Mouse (Mus musculus): ENCODE measurements around the gene Adh7.

The Adh7 gene

GRCm38 (mm10) chr3:138224363-138224954, 6.9 kb downstream of the Adh7 start:
- DNase-seq (ENCODE audit: low spot score) = no peak

- no peak for DNase-seq (ENCODE audit: low spot score)
These were observed 7.8 kb downstream of the Adh7 start for GRCm38 (mm10) chr3:138225331-138225730.

DNA sequence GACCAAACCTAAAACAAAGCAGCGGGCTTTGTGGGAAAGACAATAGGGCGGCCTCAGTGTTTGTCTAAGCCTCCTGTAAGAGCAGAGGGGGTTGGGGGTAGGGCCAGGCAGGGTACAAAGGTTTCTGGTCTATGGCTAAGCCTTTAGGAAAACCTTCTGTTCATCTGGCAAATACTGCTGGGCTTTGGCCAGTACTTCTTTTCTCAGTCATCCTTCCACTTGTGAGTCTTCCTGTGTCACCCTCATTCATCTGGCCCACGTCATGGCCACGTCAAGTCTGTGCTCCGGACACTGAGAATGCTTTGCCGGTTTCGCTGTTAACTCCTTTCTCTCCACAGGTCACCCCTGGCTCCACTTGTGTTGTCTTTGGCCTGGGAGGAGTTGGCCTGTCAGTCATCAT, 8.3 kb downstream of the Adh7 start:
- DNase-seq (ENCODE audit: low spot score) = no peak

GRCm38 (mm10) chr3:138226476-138226875, 8.9 kb downstream of the Adh7 start:
- no peak for DNase-seq (ENCODE audit: low spot score)

- no peak for DNase-seq (ENCODE audit: low spot score)
These were observed 9.5 kb downstream of the Adh7 start for GRCm38 (mm10) chr3:138227082-138227481.

DNA sequence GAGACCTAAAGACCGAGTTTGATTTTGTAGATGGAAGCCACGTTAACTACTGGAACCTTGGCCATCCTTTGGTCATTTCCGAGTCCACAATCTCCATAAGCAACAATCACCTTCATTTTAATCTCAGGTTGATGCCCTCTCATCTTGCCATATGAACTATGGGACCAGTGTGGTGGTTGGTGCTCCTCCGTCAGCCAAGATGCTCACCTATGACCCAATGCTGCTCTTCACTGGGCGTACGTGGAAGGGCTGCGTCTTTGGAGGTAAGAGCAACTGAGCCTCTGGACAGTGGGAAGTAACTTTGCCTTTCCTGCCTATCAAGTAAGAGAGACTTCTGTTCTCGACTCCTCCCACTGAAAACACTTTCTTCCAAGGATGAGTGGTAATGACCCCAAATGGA, 10.2 kb downstream of the Adh7 start:
- DNase-seq (ENCODE audit: low spot score) = no peak

- DNase-seq (ENCODE audit: low spot score) = no peak
These were observed 11.9 kb downstream of the Adh7 start for GRCm38 (mm10) chr3:138229448-138229847.

GRCm38 (mm10) chr3:138230266-138230665, 12.7 kb downstream of the Adh7 start:
- DNase-seq (ENCODE audit: low spot score) = no peak

DNA sequence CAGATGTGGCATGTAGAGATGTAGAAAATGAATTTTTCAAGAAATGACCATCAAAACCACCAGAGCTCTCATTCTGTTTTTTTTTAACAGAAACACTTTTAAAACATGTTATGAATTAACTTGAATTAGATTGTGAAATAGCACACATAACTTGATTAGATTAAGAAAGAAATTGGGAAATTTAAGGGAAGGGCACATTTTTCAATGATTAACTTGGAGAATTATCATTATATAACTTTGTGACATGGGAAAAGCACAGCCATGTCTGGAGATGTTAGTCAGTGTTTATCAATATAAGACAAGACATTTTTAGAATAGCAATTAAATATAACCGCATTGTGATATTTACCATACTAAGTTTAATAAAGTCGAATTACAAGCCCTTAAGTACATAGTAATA, 14.0 kb downstream of the Adh7 start:
- no peak for DNase-seq (ENCODE audit: low spot score)

DNA sequence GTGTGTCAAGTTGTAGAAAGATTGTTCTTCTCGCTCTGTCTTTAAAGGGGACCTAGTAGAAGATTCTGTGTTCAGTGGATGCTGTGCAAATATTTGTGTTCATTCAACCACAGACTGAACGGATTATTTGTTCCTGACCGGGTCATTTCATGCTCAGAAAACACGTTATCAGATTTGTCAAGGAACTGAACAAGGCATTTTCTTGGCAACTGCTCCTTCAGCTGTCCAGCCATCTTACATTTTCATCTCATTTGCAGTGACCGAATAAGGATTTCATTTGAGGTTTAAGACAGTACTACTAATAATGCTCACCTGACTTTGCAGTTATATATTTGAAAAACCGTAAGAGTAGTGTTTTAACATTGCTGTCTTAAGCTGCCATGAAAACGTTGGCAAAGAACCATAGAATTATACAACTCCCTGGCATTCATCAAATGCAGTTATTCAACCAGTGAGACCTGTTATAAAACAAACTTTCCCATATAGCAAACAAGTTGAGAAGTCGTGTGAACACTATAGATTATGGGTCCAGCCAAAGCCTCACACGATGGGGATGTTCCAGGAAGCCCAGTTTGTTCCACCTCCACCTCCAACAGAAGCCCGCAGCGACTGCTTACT, 19.1 kb downstream of the Adh7 start:
- DNase-seq (ENCODE audit: low spot score) = no peak

GRCm38 (mm10) chr3:138238046-138238445, 20.5 kb downstream of the Adh7 start:
- DNase-seq (ENCODE audit: low spot score) = no peak

DNA sequence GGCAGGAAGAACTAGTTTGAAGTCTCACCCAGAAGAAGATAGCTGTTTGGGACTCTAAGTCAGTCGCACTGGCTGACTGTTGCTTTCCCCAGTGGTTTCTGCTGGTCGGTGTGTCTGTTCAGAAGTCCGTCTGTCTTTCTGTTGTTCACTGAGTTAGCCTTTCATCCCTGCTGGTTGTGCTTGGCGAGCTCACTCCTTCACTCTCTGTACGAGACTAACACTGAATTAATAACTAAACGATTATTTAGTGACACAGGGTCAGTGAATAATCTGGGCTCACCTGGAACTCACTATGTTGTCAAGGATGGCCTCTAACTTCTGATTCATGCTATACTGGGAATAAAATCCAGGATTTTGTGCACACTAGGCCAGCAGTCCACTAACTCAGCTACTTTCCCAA, 21.9 kb downstream of the Adh7 start:
- DNase-seq (ENCODE audit: low spot score) = no peak

DNA sequence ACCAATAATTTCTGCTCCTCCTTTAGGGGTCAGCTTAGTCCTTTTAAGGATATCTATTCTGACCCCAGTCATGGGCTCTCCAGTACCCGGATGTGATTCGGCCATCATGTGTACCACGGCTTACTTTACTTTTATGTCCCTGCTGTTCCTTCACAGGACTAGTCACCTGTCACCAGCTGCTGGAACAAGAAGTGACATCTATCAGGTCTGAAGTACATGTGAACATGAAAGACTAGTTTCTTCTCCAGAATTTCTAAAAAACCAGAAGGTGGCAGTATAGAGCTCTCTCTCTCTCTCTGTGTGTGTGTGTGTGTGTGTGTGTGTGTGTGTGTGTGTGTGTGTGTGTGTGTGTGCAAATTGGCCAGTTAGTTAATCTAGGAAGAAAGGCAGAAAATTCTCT, 22.9 kb downstream of the Adh7 start:
- DNase-seq (ENCODE audit: low spot score) = no peak

DNA sequence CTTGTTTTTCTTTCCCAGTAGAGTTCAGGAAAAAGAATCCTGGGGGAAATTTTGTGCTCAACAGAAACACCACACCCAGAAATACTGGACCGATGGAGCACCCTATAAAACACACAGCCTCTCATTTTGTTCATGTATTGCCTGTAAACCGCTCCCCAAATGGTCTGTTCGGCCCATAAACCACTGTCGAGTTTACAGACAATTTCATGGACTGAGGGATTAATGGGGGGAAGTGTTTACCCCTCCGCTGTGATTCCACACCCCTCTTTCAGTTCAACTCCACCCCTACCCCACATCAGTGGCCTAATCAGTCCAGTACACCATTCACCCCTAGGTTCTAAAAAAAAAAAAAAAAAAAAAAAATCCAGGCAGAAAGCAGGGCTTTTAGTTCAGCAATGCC, 23.4 kb downstream of the Adh7 start:
- no peak for DNase-seq (ENCODE audit: low spot score)

- DNase-seq (ENCODE audit: low spot score) = no peak
These were observed 23.8 kb downstream of the Adh7 start for GRCm38 (mm10) chr3:138241371-138241770.

- no peak for DNase-seq (ENCODE audit: low spot score)
These were observed 24.6 kb downstream of the Adh7 start for GRCm38 (mm10) chr3:138242021-138242726.

DNA sequence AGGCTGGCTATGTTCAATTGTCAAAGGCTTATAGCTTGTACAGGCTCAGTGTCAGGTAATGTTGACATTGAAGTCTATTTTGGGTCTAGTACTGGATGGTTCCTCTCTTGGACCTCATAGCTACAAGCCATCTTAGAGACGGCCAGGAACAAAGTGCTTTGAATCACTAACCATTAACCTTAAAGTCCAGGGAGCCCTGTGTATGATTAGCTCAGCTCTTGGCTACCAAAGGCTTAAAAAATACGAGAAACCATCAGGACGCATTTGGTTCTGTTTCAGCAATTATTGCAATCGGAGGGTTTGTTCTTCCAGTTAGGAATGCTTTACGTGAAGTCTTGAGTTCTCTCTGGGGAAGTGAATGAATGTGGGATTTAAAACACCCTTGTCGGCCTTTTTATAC, 25.4 kb downstream of the Adh7 start:
- no peak for DNase-seq (ENCODE audit: low spot score)

GRCm38 (mm10) chr3:138244338-138244874, 26.8 kb downstream of the Adh7 start:
- no peak for DNase-seq (ENCODE audit: low spot score)

GRCm38 (mm10) chr3:138246511-138247020, 29.0 kb downstream of the Adh7 start:
- no peak for DNase-seq (ENCODE audit: low spot score)

GRCm38 (mm10) chr3:138247241-138247640, 29.7 kb downstream of the Adh7 start:
- no peak for DNase-seq (ENCODE audit: low spot score)

DNA sequence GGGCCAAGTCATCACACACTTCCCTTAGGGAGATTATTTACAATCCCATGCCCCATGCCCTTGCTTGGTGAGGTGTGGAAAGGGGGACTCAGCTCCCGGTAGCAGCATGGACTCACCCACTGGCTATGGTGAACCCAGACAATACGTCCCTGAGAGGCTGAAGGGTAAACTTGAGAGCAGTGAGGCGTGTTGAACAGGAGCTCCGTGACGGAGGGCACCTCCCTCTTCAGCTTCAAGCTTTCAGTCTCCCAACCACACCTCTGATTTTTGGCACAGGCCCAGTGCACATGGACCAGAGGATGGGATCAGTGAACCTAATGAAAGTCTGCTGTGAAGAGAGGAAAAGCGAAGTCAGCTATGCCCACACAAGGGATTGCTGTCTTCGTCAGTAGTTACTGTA, 30.5 kb downstream of the Adh7 start:
- DNase-seq (ENCODE audit: low spot score) = no peak

DNA sequence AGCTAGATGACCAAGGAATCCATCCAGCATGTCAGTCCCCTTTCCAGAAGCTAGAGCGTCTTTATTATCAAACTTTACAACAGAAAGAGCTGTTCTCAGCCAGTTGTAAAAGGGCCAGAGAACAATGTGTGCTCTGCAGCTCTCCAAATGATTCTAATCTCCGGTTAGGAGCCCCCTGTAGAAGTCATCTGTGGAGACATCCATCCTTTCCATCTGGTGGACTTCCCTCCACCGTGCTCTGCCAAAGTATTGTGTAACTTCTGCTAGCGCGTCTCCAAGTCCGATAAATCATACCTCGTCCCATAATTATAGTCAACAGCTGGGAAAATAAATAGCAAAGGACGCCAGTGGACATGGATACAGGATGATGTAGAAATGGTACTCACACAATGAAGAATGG, 31.2 kb downstream of the Adh7 start:
- no peak for DNase-seq (ENCODE audit: low spot score)

DNA sequence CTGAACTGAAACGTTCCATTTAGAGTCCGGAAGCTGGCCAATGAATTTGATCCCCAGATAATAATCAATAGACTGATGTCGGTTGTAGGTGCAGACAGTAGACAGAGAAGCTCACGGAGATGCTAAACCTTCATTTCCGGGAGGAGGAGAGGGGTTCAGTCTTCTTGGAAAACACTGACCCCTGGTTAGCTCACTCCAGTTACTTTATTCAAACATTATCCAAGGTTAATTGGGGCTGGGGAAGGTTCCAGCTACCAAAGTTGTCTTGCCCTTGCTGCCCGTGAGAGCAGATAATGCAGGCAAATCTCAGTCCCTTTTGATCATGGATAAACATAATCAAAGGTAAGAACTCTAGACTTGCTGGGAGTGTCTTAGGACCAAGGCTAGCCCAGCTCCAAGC, 33.6 kb downstream of the Adh7 start:
- DNase-seq (ENCODE audit: low spot score) = no peak

All from layer of hippocampus, adult 9-10 months (tissue).